Mouse (Mus musculus): ENCODE measurements around the gene Fosl2. TPM values are rescaled to one million over a fixed set of nuclear protein-coding genes. Genes with fewer than 3 reads are reported as not detected.

Fosl2 gene
- polyA plus RNA-seq, 1 experiment from 2014 or later = 6.2 TPM

GRCm38 (mm10) chr5:32136301-32136863 is 781 bp downstream of the Fosl2 start:
- Histone ChIP-seq H3K9ac (peak overlapping the region; percentile 67), H3K4me3 (replicated peaks) (peak overlapping the region; percentile 70), H3K4me2 (peak overlapping the region; percentile 91), H3K36me3 (no peaks in the 10 kb centered on the region), H3K9me3 (replicated peaks) (no peaks in the 10 kb centered on the region), H3K27ac (peak overlapping the region; percentile 97), H3K4me1 (peaks cover 66% of the 10 kb centered on the region), H3K27me3 (no peaks in the 10 kb centered on the region)
- WGBS = under 1% methylated on average over 63 of the region's 63 CpGs
- ATAC-seq (replicated peaks; ENCODE audit: low FRiP score) = no peak

GRCm38 (mm10) chr5:32137106-32137522 is 1.5 kb downstream of the Fosl2 start:
- ATAC-seq (replicated peaks; ENCODE audit: low FRiP score) = no peak
- Histone ChIP-seq H3K4me3 (replicated peaks) (peak overlapping the region; percentile 70), H3K4me1 (peaks cover 65% of the 10 kb centered on the region), H3K9me3 (replicated peaks) (no peaks in the 10 kb centered on the region), H3K9ac (peak overlapping the region; percentile 67), H3K36me3 (no peaks in the 10 kb centered on the region), H3K27me3 (no peaks in the 10 kb centered on the region), H3K4me2 (peak overlapping the region; percentile 91), H3K27ac (peak overlapping the region; percentile 97)
- 2% methylated on average over 12 of the region's 12 CpGs for WGBS

GRCm38 (mm10) chr5:32138446-32139195 is 3.0 kb downstream of the Fosl2 start:
- Histone ChIP-seq H3K9me3 (replicated peaks) (no peaks in the 10 kb centered on the region), H3K4me3 (replicated peaks) (peak overlapping the region; percentile 70), H3K4me2 (peak overlapping the region; percentile 91), H3K27ac (peak overlapping the region; percentile 97), H3K36me3 (0 out of 2 replicates have a peak, but pooled peaks cover 3% of the 10 kb centered on the region), H3K9ac (peak overlapping the region; percentile 67), H3K27me3 (no peaks in the 10 kb centered on the region), H3K4me1 (peaks cover 71% of the 10 kb centered on the region)
- ATAC-seq (replicated peaks; ENCODE audit: low FRiP score) = no peak
- 47% methylated on average over 10 of the region's 10 CpGs for WGBS

- H3K4me3 ChIP-seq (replicated peaks) = peak overlapping the region; percentile 70
- 34% methylated on average over 9 of the region's 9 CpGs for WGBS
- H3K27ac ChIP-seq = peak overlapping the region; percentile 97
- no peaks in the 10 kb centered on the region for H3K27me3 ChIP-seq
- ATAC-seq (replicated peaks; ENCODE audit: low FRiP score) = no peak
- H3K9me3 ChIP-seq (replicated peaks) = no peaks in the 10 kb centered on the region
- peak overlapping the region; percentile 91 for H3K4me2 ChIP-seq
- H3K9ac ChIP-seq = 0 out of 2 replicates have a peak overlapping the region, but pooled peaks have one; percentile 67
- 0 out of 2 replicates have a peak, but pooled peaks cover 3% of the 10 kb centered on the region for H3K36me3 ChIP-seq
- peaks cover 66% of the 10 kb centered on the region for H3K4me1 ChIP-seq
Measured at GRCm38 (mm10) chr5:32139516-32140037, 4.0 kb downstream of the Fosl2 start.

GRCm38 (mm10) chr5:32141899-32142298 is 6.3 kb downstream of the Fosl2 start:
- Histone ChIP-seq H3K4me2 (peak overlapping the region; percentile 28; the same call in 1 of the 2 replicates), H3K4me1 (peaks cover 65% of the 10 kb centered on the region), H3K9me3 (replicated peaks) (no peaks in the 10 kb centered on the region), H3K9ac (no peak overlapping the region), H3K4me3 (replicated peaks) (no peak overlapping the region), H3K27me3 (no peaks in the 10 kb centered on the region), H3K27ac (no peak overlapping the region), H3K36me3 (peaks cover 17% of the 10 kb centered on the region)
- WGBS = 82% methylated on average over 2 of the region's 2 CpGs
- no peak for ATAC-seq (replicated peaks; ENCODE audit: low FRiP score)

GRCm38 (mm10) chr5:32143433-32143970 is 7.9 kb downstream of the Fosl2 start:
- no peak overlapping the region for H3K4me3 ChIP-seq (replicated peaks)
- ATAC-seq (replicated peaks; ENCODE audit: low FRiP score) = no peak
- no peaks in the 10 kb centered on the region for H3K27me3 ChIP-seq
- H3K4me1 ChIP-seq = peaks cover 52% of the 10 kb centered on the region
- WGBS = 64% methylated on average over 13 of the region's 13 CpGs
- peak overlapping the region; percentile 21; the same call in 1 of the 2 replicates for H3K4me2 ChIP-seq
- no peak overlapping the region for H3K27ac ChIP-seq
- no peak overlapping the region for H3K9ac ChIP-seq
- H3K36me3 ChIP-seq = peaks cover 33% of the 10 kb centered on the region
- no peaks in the 10 kb centered on the region for H3K9me3 ChIP-seq (replicated peaks)

GRCm38 (mm10) chr5:32146281-32146680 is 10.7 kb downstream of the Fosl2 start:
- H3K9ac ChIP-seq = no peak overlapping the region
- no peak overlapping the region for H3K27ac ChIP-seq
- H3K4me2 ChIP-seq = no peak overlapping the region
- no peaks in the 10 kb centered on the region for H3K9me3 ChIP-seq (replicated peaks)
- no peak for ATAC-seq (replicated peaks; ENCODE audit: low FRiP score)
- H3K27me3 ChIP-seq = no peaks in the 10 kb centered on the region
- H3K36me3 ChIP-seq = peaks cover 58% of the 10 kb centered on the region
- 85% methylated on average over 6 of the region's 6 CpGs for WGBS
- no peak overlapping the region for H3K4me3 ChIP-seq (replicated peaks)
- peaks cover 43% of the 10 kb centered on the region for H3K4me1 ChIP-seq

- Histone ChIP-seq H3K27ac (no peak overlapping the region), H3K27me3 (no peaks in the 10 kb centered on the region), H3K9me3 (replicated peaks) (no peaks in the 10 kb centered on the region), H3K36me3 (peaks cover 78% of the 10 kb centered on the region), H3K9ac (no peak overlapping the region), H3K4me3 (replicated peaks) (no peak overlapping the region), H3K4me1 (peaks cover 45% of the 10 kb centered on the region), H3K4me2 (no peak overlapping the region)
- 80% methylated on average over 4 of the region's 4 CpGs for WGBS
- no peak for ATAC-seq (replicated peaks; ENCODE audit: low FRiP score)
Measured at GRCm38 (mm10) chr5:32148593-32148992, 13.0 kb downstream of the Fosl2 start.

- no peak for ATAC-seq (replicated peaks; ENCODE audit: low FRiP score)
- Histone ChIP-seq H3K9me3 (replicated peaks) (no peaks in the 10 kb centered on the region), H3K27me3 (no peaks in the 10 kb centered on the region), H3K4me3 (replicated peaks) (no peak overlapping the region), H3K4me2 (no peak overlapping the region), H3K9ac (no peak overlapping the region), H3K27ac (no peak overlapping the region), H3K4me1 (peaks cover 48% of the 10 kb centered on the region), H3K36me3 (peaks cover 86% of the 10 kb centered on the region)
- WGBS = 32% methylated on average over 4 of the region's 4 CpGs
Measured at GRCm38 (mm10) chr5:32151244-32151643, 15.6 kb downstream of the Fosl2 start.

- H3K4me3 ChIP-seq (replicated peaks) = no peak overlapping the region
- 0 out of 2 replicates have a peak overlapping the region, but pooled peaks have one; percentile 16 for H3K4me2 ChIP-seq
- H3K9me3 ChIP-seq (replicated peaks) = no peaks in the 10 kb centered on the region
- H3K9ac ChIP-seq = no peak overlapping the region
- peaks cover 52% of the 10 kb centered on the region for H3K4me1 ChIP-seq
- ATAC-seq (replicated peaks; ENCODE audit: low FRiP score) = peak; percentile 10; the same call in 1 of the 2 replicates
- no peak overlapping the region for H3K27ac ChIP-seq
- WGBS = 66% methylated on average over 28 of the region's 28 CpGs
- H3K27me3 ChIP-seq = no peaks in the 10 kb centered on the region
- peaks cover 70% of the 10 kb centered on the region for H3K36me3 ChIP-seq
Measured at GRCm38 (mm10) chr5:32152725-32153417, 17.3 kb downstream of the Fosl2 start.

GRCm38 (mm10) chr5:32153418-32153740 is 17.8 kb downstream of the Fosl2 start:
- Histone ChIP-seq H3K4me3 (replicated peaks) (no peak overlapping the region), H3K4me1 (peaks cover 52% of the 10 kb centered on the region), H3K9ac (no peak overlapping the region), H3K4me2 (0 out of 2 replicates have a peak overlapping the region, but pooled peaks have one; percentile 16), H3K27ac (no peak overlapping the region), H3K27me3 (no peaks in the 10 kb centered on the region), H3K36me3 (peaks cover 65% of the 10 kb centered on the region), H3K9me3 (replicated peaks) (no peaks in the 10 kb centered on the region)
- ATAC-seq (replicated peaks; ENCODE audit: low FRiP score) = no peak
- 21% methylated on average over 8 of the region's 8 CpGs for WGBS
